Mouse (Mus musculus): ENCODE data around the gene Olfr591.
"Not testable (repeated sequence)": the region's sequence is repeated elsewhere in the genome, so short reads cannot be mapped to it uniquely, and the experiment has no call there.

Gene Olfr591

GRCm38 (mm10) chr7:103178240-103178639 lies at the start of gene Olfr591:
TSS of gene Olfr591 (minus strand) at chr7:103178340.
- no peak for DNase-seq (ENCODE audit: low read depth, low spot score)

GRCm38 (mm10) chr7:103216696-103217095 lies 38.6 kb upstream of the Olfr591 start, which contains the start of gene Olfr594:
TSS of gene Olfr594 (plus strand) at chr7:103216996.
- DNase-seq (ENCODE audit: low read depth, low spot score): no peak

GRCm38 (mm10) chr7:103212050-103212449 lies 33.9 kb upstream of the Olfr591 start:
- DNase-seq (ENCODE audit: low read depth, low spot score): not testable (repeated sequence)

- no peak for DNase-seq (ENCODE audit: low read depth, low spot score)
Observed at GRCm38 (mm10) chr7:103211562-103211961, 33.4 kb upstream of the Olfr591 start, which contains the start of gene Olfr593. TSS of gene Olfr593 (plus strand) at chr7:103211862.

- not testable (repeated sequence) for DNase-seq (ENCODE audit: low read depth, low spot score)
Observed at GRCm38 (mm10) chr7:103184503-103184902, 6.4 kb upstream of the Olfr591 start, which contains the start of gene Olfr592. TSS of gene Olfr592 (plus strand) at chr7:103184803.

GRCm38 (mm10) chr7:103169697-103170096 lies 8.4 kb downstream of the Olfr591 start:
- no peak for DNase-seq (ENCODE audit: low read depth, low spot score)

- no peak for DNase-seq (ENCODE audit: low read depth, low spot score)
Observed at GRCm38 (mm10) chr7:103156256-103156655, 21.9 kb downstream of the Olfr591 start, which contains the start of gene Olfr589. TSS of gene Olfr589 (minus strand) at chr7:103156356.

- DNase-seq (ENCODE audit: low read depth, low spot score): no peak
Observed at GRCm38 (mm10) chr7:103140579-103140978, 37.6 kb downstream of the Olfr591 start, which contains the start of gene Olfr588-ps1. TSS of gene Olfr588-ps1 (plus strand) at chr7:103140879.

- DNase-seq (ENCODE audit: low read depth, low spot score): no peak
Observed at GRCm38 (mm10) chr7:103125538-103125937, 52.6 kb downstream of the Olfr591 start, which contains the start of gene Olfr586. TSS of gene Olfr586 (minus strand) at chr7:103125638.

GRCm38 (mm10) chr7:103119406-103119805 lies 58.7 kb downstream of the Olfr591 start:
- DNase-seq (ENCODE audit: low read depth, low spot score): no peak
